Comparison of ENCODE assay signal across 21 mouse cellular contexts in the genomic region with DNA sequence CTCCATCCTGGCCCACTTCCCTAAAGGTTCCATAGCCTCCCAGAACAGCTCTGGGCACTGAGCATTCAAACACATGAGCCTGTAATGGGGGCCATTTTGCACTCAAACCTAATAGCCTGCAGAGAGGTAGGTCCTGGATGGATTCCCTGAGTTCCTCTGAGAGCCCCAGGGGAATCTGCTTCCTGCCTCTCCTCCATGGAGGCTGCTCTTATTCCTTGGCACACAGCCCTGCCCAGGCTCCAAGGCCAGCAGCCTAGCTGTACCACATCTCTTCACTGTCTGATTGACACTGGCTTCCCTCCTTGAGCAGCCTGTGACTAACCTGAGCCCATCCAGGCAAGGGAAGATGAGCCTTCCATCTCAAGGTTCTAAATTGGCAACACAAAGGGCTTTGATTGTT. TPM values are rescaled to one million over a fixed set of nuclear protein-coding genes. Genes with fewer than 3 reads are reported as not detected.
DNase-seq lines count a peak whose midpoint lies in the region; ATAC-seq and TF ChIP-seq lines count a peak whose summit lies in the region.
"Had no signal": no experiment of that assay in that cellular context is flagged by ENCODE, and none has a peak within 500 bp of the region (broad histone marks: within the 10 kb centered on the region; RNA-seq: fewer than 3 reads in every experiment).

No protein-coding gene starts in this region.

- no peaks in the 10 kb centered on the region for H3K27me3 ChIP-seq in midbrain, postnatal 0 days (ENCODE audit: insufficient read depth, low read length)
- H3K27me3 ChIP-seq in midbrain, embryonic 13.5 days: 0 out of 2 replicates have a peak, but pooled peaks cover 4% of the 10 kb centered on the region
- H3K27me3 ChIP-seq: heart, embryonic 12.5 days had no signal

- DNase-seq in adrenal gland, adult 2 months: peak; percentile 65
- no peak for DNase-seq in adrenal gland, postnatal 4 days (ENCODE audit: low spot score in 2 of 2)
- DNase-seq in heart, postnatal 4 days: peak; percentile 18
- no peak for DNase-seq in heart, postnatal 10 days
- DNase-seq in midbrain, postnatal 0 days (ENCODE audit: low spot score): peak; percentile 41
- DNase-seq in adrenal gland, postnatal 25 days: peak; percentile 62
- DNase-seq: cerebellum, adult 9-10 months; heart, postnatal 36 days; kidney, adult 9 months; kidney, postnatal 4 days; layer of hippocampus, adult 9-11 months; retina, postnatal 1 day; right cerebral cortex, postnatal 4 days had no signal

- no peaks in the 10 kb centered on the region for H3K9me3 ChIP-seq in midbrain, postnatal 0 days (ENCODE audit: low read length)
- H3K9me3 ChIP-seq in midbrain, embryonic 13.5 days: no peaks in the 10 kb centered on the region
- H3K9me3 ChIP-seq: embryonic facial prominence, embryonic 15.5 days; heart, embryonic 12.5 days; liver, embryonic 15.5 days; neural tube, embryonic 13.5 days had no signal

- H3K4me3 ChIP-seq in midbrain, postnatal 0 days (ENCODE audit: low read depth, low read length): no peak overlapping the region
- H3K4me3 ChIP-seq in midbrain, embryonic 13.5 days (replicated peaks): no peak overlapping the region
- H3K4me3 ChIP-seq: embryonic facial prominence, embryonic 15.5 days; heart, embryonic 12.5 days; liver, embryonic 15.5 days; midbrain, embryonic 12.5 days; neural tube, embryonic 13.5 days had no signal

- no peaks in the 10 kb centered on the region for H3K36me3 ChIP-seq in midbrain, postnatal 0 days (ENCODE audit: insufficient read depth, low read length)
- no peaks in the 10 kb centered on the region for H3K36me3 ChIP-seq in midbrain, embryonic 13.5 days
- H3K36me3 ChIP-seq: embryonic facial prominence, embryonic 15.5 days; heart, embryonic 12.5 days; liver, embryonic 15.5 days; midbrain, embryonic 12.5 days; neural tube, embryonic 13.5 days had no signal

- ATAC-seq in midbrain, postnatal 0 days (ENCODE audit: low FRiP score): no peak
- no peak for ATAC-seq in midbrain, embryonic 13.5 days
- no peak for ATAC-seq in megakaryocyte-erythroid progenitor cell, adult 5-6 weeks (replicated peaks; ENCODE audit: low FRiP score, low TSS enrichment, poor library complexity, severe bottlenecking)

- H3K27ac ChIP-seq in midbrain, postnatal 0 days (ENCODE audit: low read depth, low read length): no peak overlapping the region
- H3K27ac ChIP-seq in midbrain, embryonic 13.5 days: no peak overlapping the region
- H3K27ac ChIP-seq: embryonic facial prominence, embryonic 15.5 days; liver, embryonic 15.5 days; midbrain, embryonic 12.5 days; neural tube, embryonic 13.5 days; stomach, postnatal 0 days had no signal

- H3K4me2 ChIP-seq in midbrain, postnatal 0 days (ENCODE audit: low read depth, low read length, poor library complexity, severe bottlenecking): no peak overlapping the region
- no peak overlapping the region for H3K4me2 ChIP-seq in midbrain, embryonic 13.5 days (replicated peaks)
- H3K4me2 ChIP-seq: embryonic facial prominence, embryonic 15.5 days; heart, embryonic 12.5 days; liver, embryonic 15.5 days; midbrain, embryonic 12.5 days; neural tube, embryonic 13.5 days had no signal

- no peak overlapping the region for H3K9ac ChIP-seq in midbrain, postnatal 0 days (replicated peaks; ENCODE audit: low read length, poor library complexity, severe bottlenecking)
- H3K9ac ChIP-seq in midbrain, embryonic 13.5 days (replicated peaks): no peak overlapping the region
- H3K9ac ChIP-seq: embryonic facial prominence, embryonic 15.5 days; heart, embryonic 12.5 days; liver, embryonic 15.5 days; midbrain, embryonic 12.5 days; neural tube, embryonic 13.5 days had no signal

- intact Hi-C loops in heart, postnatal 10 days (cut with DNase I): loop anchor here (10.0 kb wide), 1 partner anchor 313 kb away; no protein-coding TSS in a partner anchor

- no peak for TF ChIP-seq CTCF in midbrain, postnatal 0 days (IDR thresholded peaks at IDR 0.05)

- no peaks in the 10 kb centered on the region for H3K4me1 ChIP-seq in midbrain, postnatal 0 days (ENCODE audit: insufficient read depth, low read length)
- peaks cover 26% of the 10 kb centered on the region for H3K4me1 ChIP-seq in midbrain, embryonic 13.5 days (replicated peaks)

RNA-seq across cellular contexts. Expression of a gene that starts 23.4 kb away (rescaled TPM):
- 10 to 100 TPM; 50.2 to 54.5 TPM for total RNA-seq in adrenal gland, adult 2 months (2021)
- polyA plus RNA-seq in adrenal gland, adult 2 months (2012; rRNA removed): 23.7 and 33.8 TPM in 2 replicates
- 10 to 100 TPM; 44.5 to 46.2 TPM for total RNA-seq in adrenal gland, postnatal 4 days (2021)
- 1 to 10 TPM; 8.2 to 9.1 TPM for total RNA-seq in heart, postnatal 4 days (2021)
- total RNA-seq in heart, postnatal 10 days (2021): 10 to 100 TPM; 12.2 to 13.0 TPM
- 21.3 and 26.0 TPM in 2 replicates for total RNA-seq in midbrain, postnatal 0 days (2014; rRNA removed)
- 11.8 and 12.0 TPM in 2 replicates for polyA plus RNA-seq in midbrain, postnatal 0 days (2015; fragmentation: Nextera tagmentation; extraction: Ambion mirVana)
- polyA plus RNA-seq in midbrain, embryonic 13.5 days (2015; fragmentation: Nextera tagmentation; extraction: Ambion mirVana): 13.0 and 15.6 TPM in 2 replicates
- total RNA-seq in adrenal gland, postnatal 25 days (2021): 52.7 and 55.6 TPM in 2 replicates
- 12.3 and 15.4 TPM in 2 replicates for total RNA-seq in megakaryocyte-erythroid progenitor cell, adult 5-6 weeks (2014; fragmentation: Nextera tagmentation)
- 11.1 and 14.3 TPM in 2 replicates for total RNA-seq in megakaryocyte-erythroid progenitor cell, adult 5-6 weeks (2017)

Comparison
In these comparisons a context has a peak if more than half of its experiments do, and no peak if none do; other contexts are left out.
1. DNase-seq: peak in adrenal gland, adult 2 months (single experiment), heart, postnatal 4 days (single experiment), midbrain, postnatal 0 days (single experiment) and adrenal gland, postnatal 25 days (single experiment); none in adrenal gland, postnatal 4 days (0 of 2) and heart, postnatal 10 days (0 of 2).